Mouse (Mus musculus): ENCODE measurements around the gene Lims1.

DNA sequence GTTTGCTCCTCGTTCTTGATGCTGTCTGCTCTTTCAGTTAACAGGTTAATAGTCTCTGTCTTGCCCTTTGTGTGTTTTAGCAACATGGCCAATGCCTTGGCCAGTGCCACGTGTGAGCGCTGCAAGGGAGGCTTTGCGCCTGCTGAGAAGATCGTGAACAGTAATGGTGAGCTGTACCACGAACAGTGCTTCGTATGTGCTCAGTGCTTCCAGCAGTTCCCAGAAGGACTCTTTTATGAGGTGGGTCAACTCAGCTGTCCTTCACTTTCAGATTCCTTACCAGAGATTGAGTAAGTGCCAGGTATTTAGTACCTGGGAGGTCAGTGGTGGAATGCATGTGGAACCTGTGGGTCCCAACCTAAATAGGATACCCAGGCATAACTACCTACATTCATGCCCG is 75.7 kb downstream of the Lims1 start:
- TF ChIP-seq CTCF (IDR thresholded peaks at IDR 0.05; ENCODE audit: extremely low read depth, insufficient read depth, low read length) (no peak), POLR2A (IDR thresholded peaks at IDR 0.05; ENCODE audit: extremely low read depth, insufficient read depth, low read length) (no peak)
